Mouse (Mus musculus) neural tube, embryonic 12.5 days (tissue): ENCODE data around the gene Rtkn. TPM values are rescaled to one million over a fixed set of nuclear protein-coding genes. Genes with fewer than 3 reads are reported as not detected.

ENCODE experiments used
- ATAC-seq: fragments of 200-750 bp; cut with Nextera tagmentation; 2 replicates; pipeline ENCODE4 v1.8.0; 2017; ENCODE audit warnings: low read depth, mild to moderate bottlenecking, moderate TSS enrichment, moderate library complexity; ENCODE audit not compliant: low FRiP score
- H3K27ac ChIP-seq: fragments of 300-500 bp; sonication (generic); 2 replicates; pipeline ENCODE4 v1.5.1; 2016
- H3K27me3 ChIP-seq: fragments of 300-500 bp; sonication (generic); replicated peaks from 2 replicates; pipeline ENCODE4 v1.6.1; 2016; ENCODE audit warnings: mild to moderate bottlenecking
- H3K36me3 ChIP-seq: fragments of 300-500 bp; sonication (generic); 2 replicates; pipeline ENCODE4 v1.6.1; 2016; ENCODE audit warnings: mild to moderate bottlenecking
- H3K4me1 ChIP-seq: fragments of 300-500 bp; sonication (generic); 2 replicates; pipeline ENCODE4 v1.6.1; 2016
- H3K4me2 ChIP-seq: fragments of 300-500 bp; sonication (generic); replicated peaks from 2 replicates; pipeline ENCODE4 v1.6.1; 2016; ENCODE audit warnings: mild to moderate bottlenecking
- H3K4me3 ChIP-seq: fragments of 300-500 bp; sonication (generic); 2 replicates; pipeline ENCODE4 v1.5.1; 2016
- H3K9ac ChIP-seq: fragments of 300-500 bp; sonication (generic); 2 replicates; pipeline ENCODE4 v1.6.1; 2016; ENCODE audit warnings: mild to moderate bottlenecking
- H3K9me3 ChIP-seq: fragments of 300-500 bp; sonication (generic); 2 replicates; pipeline ENCODE4 v1.6.1; 2016; ENCODE audit warnings: mild to moderate bottlenecking
- WGBS: fragments of 180-500 bp; shearing (Covaris S2); methylation state at CpG from one replicate; pipeline ENCODE4 v1.1.7; 2016; 5-methylcytosine and 5-hydroxymethylcytosine counted together
- polyA plus RNA-seq: library from polyadenylated mRNA; unstranded; fragments of >200 nt; fragmentation: Nextera tagmentation; extraction: Ambion mirVana; gene quantifications from 2 replicates; pipeline ENCODE4 v1.2.1, GENCODE M21; 2016

Gene Rtkn
- polyA plus RNA-seq, 1 experiment from 2014 or later = 33.7 TPM

GRCm38 (mm10) chr6:83118825-83119733 is 16.2 kb upstream of the Rtkn start:
- no peak overlapping the region for H3K27ac ChIP-seq
- peaks cover 63% of the 10 kb centered on the region for H3K4me1 ChIP-seq
- H3K9ac ChIP-seq = peak overlapping the region; percentile 93
- H3K27me3 ChIP-seq = no peaks in the 10 kb centered on the region
- no peak for ATAC-seq
- no peak overlapping the region; the same call in 1 of the 2 replicates for H3K4me3 ChIP-seq
- 85% methylated on average over 14 of the region's 14 CpGs for WGBS
- peak overlapping the region; percentile 88 for H3K4me2 ChIP-seq
- H3K9me3 ChIP-seq = no peaks in the 10 kb centered on the region
- peaks cover 29% of the 10 kb centered on the region for H3K36me3 ChIP-seq

GRCm38 (mm10) chr6:83119734-83120051 is 15.6 kb upstream of the Rtkn start:
- Histone ChIP-seq H3K9me3 (no peaks in the 10 kb centered on the region), H3K4me1 (peaks cover 64% of the 10 kb centered on the region)
- WGBS = 74% methylated on average over 7 of the region's 7 CpGs

GRCm38 (mm10) chr6:83120930-83121862 is 14.1 kb upstream of the Rtkn start, which contains the start of gene Wbp1:
TSS of gene Wbp1 (minus strand) at chr6:83121559.
- Histone ChIP-seq H3K36me3 (peaks cover 29% of the 10 kb centered on the region), H3K4me3 (peak within 1 kb of the TSS; percentile 72), H3K9me3 (no peaks in the 10 kb centered on the region), H3K9ac (peak within 1 kb of the TSS; percentile 96), H3K27ac (peak within 1 kb of the TSS; percentile 99), H3K4me2 (peak within 1 kb of the TSS; percentile 88), H3K4me1 (peaks cover 59% of the 10 kb centered on the region), H3K27me3 (no peaks in the 10 kb centered on the region)
- ATAC-seq = peak; percentile 91
- under 1% methylated on average over 38 of the region's 38 CpGs for WGBS

More at GRCm38 (mm10) chr6:83119734-83120051, 15.6 kb upstream of the Rtkn start:
- no peaks in the 10 kb centered on the region for H3K27me3 ChIP-seq
- H3K4me2 ChIP-seq = peak overlapping the region; percentile 88
- peak overlapping the region; percentile 72 for H3K4me3 ChIP-seq
- H3K27ac ChIP-seq = no peak overlapping the region
- no peak for ATAC-seq
- peaks cover 29% of the 10 kb centered on the region for H3K36me3 ChIP-seq
- peak overlapping the region; percentile 93 for H3K9ac ChIP-seq

- Histone ChIP-seq H3K27ac (peak overlapping the region; percentile 99), H3K9ac (peak overlapping the region; percentile 96), H3K9me3 (no peaks in the 10 kb centered on the region), H3K36me3 (peaks cover 25% of the 10 kb centered on the region), H3K4me2 (peak overlapping the region; percentile 88), H3K27me3 (no peaks in the 10 kb centered on the region), H3K4me1 (peaks cover 50% of the 10 kb centered on the region), H3K4me3 (peak overlapping the region; percentile 71)
- ATAC-seq = peak; percentile 18
- under 1% methylated on average over 49 of the region's 52 CpGs for WGBS
Observed at GRCm38 (mm10) chr6:83121863-83122710, 13.2 kb upstream of the Rtkn start.

GRCm38 (mm10) chr6:83122961-83123360 is 12.3 kb upstream of the Rtkn start:
- H3K9ac ChIP-seq = peak overlapping the region; percentile 96
- peaks cover 17% of the 10 kb centered on the region for H3K36me3 ChIP-seq
- peak overlapping the region; percentile 88 for H3K4me2 ChIP-seq
- no peak overlapping the region for H3K4me3 ChIP-seq
- WGBS = 68% methylated on average over 5 of the region's 5 CpGs
- H3K4me1 ChIP-seq = peaks cover 45% of the 10 kb centered on the region
- H3K27me3 ChIP-seq = no peaks in the 10 kb centered on the region
- H3K9me3 ChIP-seq = no peaks in the 10 kb centered on the region
- no peak overlapping the region for H3K27ac ChIP-seq
- no peak for ATAC-seq

- no peaks in the 10 kb centered on the region for H3K36me3 ChIP-seq
- H3K27me3 ChIP-seq = no peaks in the 10 kb centered on the region
- H3K9ac ChIP-seq = peak overlapping the region; percentile 65
- WGBS = under 1% methylated on average over 30 of the region's 30 CpGs
- ATAC-seq = 0 out of 2 replicates have a peak, but pooled peaks have one; percentile 2
- H3K9me3 ChIP-seq = no peaks in the 10 kb centered on the region
- peaks cover 30% of the 10 kb centered on the region for H3K4me1 ChIP-seq
- peak overlapping the region; percentile 77 for H3K4me3 ChIP-seq
- H3K4me2 ChIP-seq = peak overlapping the region; percentile 91
- H3K27ac ChIP-seq = no peak overlapping the region
Observed at GRCm38 (mm10) chr6:83124851-83125312, 10.4 kb upstream of the Rtkn start.

- Histone ChIP-seq H3K9ac (peak within 1 kb of the TSS; percentile 65), H3K9me3 (no peaks in the 10 kb centered on the region), H3K27me3 (no peaks in the 10 kb centered on the region), H3K4me1 (peaks cover 26% of the 10 kb centered on the region), H3K4me2 (peak within 1 kb of the TSS; percentile 91), H3K4me3 (peak within 1 kb of the TSS; percentile 77), H3K27ac (no peak within 1 kb of the TSS), H3K36me3 (no peaks in the 10 kb centered on the region)
- WGBS = 27% methylated on average over 5 of the region's 5 CpGs
- ATAC-seq = no peak
Observed at GRCm38 (mm10) chr6:83125331-83125730, 9.9 kb upstream of the Rtkn start, which contains the start of gene Ino80b. TSS of gene Ino80b (minus strand) at chr6:83125431.

- Histone ChIP-seq H3K27ac (no peak overlapping the region), H3K4me3 (no peak overlapping the region), H3K4me2 (no peak overlapping the region), H3K9ac (no peak overlapping the region), H3K9me3 (no peaks in the 10 kb centered on the region), H3K36me3 (no peaks in the 10 kb centered on the region), H3K4me1 (peaks cover 21% of the 10 kb centered on the region), H3K27me3 (no peaks in the 10 kb centered on the region)
- WGBS = 95% methylated on average over 5 of the region's 5 CpGs
- ATAC-seq = no peak
Observed at GRCm38 (mm10) chr6:83127419-83127818, 7.8 kb upstream of the Rtkn start.

GRCm38 (mm10) chr6:83131469-83132034 is 3.7 kb upstream of the Rtkn start:
- WGBS = 77% methylated on average over 6 of the region's 6 CpGs
- Histone ChIP-seq H3K9me3 (no peaks in the 10 kb centered on the region), H3K36me3 (no peaks in the 10 kb centered on the region), H3K4me1 (peaks cover 13% of the 10 kb centered on the region), H3K27ac (no peak overlapping the region), H3K4me2 (no peak overlapping the region), H3K4me3 (no peak overlapping the region), H3K9ac (no peak overlapping the region), H3K27me3 (peaks cover 10% of the 10 kb centered on the region; the same call in 1 of the 2 replicates)
- ATAC-seq = no peak

- Histone ChIP-seq H3K4me2 (no peak overlapping the region), H3K36me3 (no peaks in the 10 kb centered on the region), H3K27ac (no peak overlapping the region), H3K4me3 (no peak overlapping the region), H3K9me3 (no peaks in the 10 kb centered on the region), H3K9ac (no peak overlapping the region), H3K27me3 (peaks cover 10% of the 10 kb centered on the region; the same call in 1 of the 2 replicates), H3K4me1 (peaks cover 21% of the 10 kb centered on the region)
- no peak for ATAC-seq
- WGBS = 86% methylated on average over 9 of the region's 9 CpGs
Observed at GRCm38 (mm10) chr6:83132176-83132919, 2.9 kb upstream of the Rtkn start.
